Comparison of ENCODE assay signal across 20 mouse cellular contexts in the genomic region with DNA sequence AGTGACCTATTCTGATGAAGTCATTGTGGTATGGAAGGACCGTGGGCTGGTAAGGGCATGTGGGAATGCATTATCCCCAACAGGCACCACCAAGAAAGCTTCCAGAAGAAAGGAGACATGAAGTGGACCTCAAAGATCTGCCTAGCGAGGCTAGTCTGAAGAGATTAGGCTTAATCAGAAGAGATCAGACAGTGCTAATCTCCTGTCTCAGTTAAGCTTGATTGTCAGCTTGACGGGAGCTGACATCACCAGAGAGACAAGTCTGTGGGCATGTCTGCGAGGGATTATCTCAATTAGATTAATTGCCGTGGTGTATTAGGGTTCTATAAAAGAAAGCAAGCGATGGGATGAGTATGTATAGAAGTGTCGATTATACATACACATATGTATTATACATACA.
"Had no signal": no experiment of that assay in that cellular context is flagged by ENCODE, and none has a peak within 500 bp of the region (broad histone marks: within the 10 kb centered on the region; RNA-seq: fewer than 3 reads in every experiment).

No protein-coding gene starts in this region.

- H3K36me3 ChIP-seq: liver, embryonic 13.5 days; liver, embryonic 15.5 days; lung, embryonic 15.5 days; neural tube, embryonic 12.5 days; stomach, embryonic 15.5 days had no signal

- H3K4me1 ChIP-seq: liver, embryonic 15.5 days; lung, embryonic 15.5 days; neural tube, embryonic 12.5 days; stomach, embryonic 15.5 days had no signal

- DNase-seq: liver, embryonic 13.5 days; liver, postnatal 0 days; lung, adult 2 months; lung, postnatal 14 days; lung, postnatal 36 days; midbrain, embryonic 14.5 days; right cerebral cortex, postnatal 14 days; thymus, adult 2 months; thymus, postnatal 25 days; thymus, postnatal 4 days had no signal

- ATAC-seq: liver, postnatal 0 days; lung, postnatal 0 days; midbrain, embryonic 16.5 days had no signal

- H3K27me3 ChIP-seq: liver, embryonic 13.5 days; liver, embryonic 15.5 days; lung, embryonic 15.5 days; neural tube, embryonic 12.5 days; stomach, embryonic 15.5 days had no signal

- H3K27ac ChIP-seq: liver, embryonic 13.5 days; liver, embryonic 15.5 days; lung, embryonic 15.5 days; macrophage; neural tube, embryonic 12.5 days; stomach, embryonic 15.5 days; stomach, postnatal 0 days had no signal

- H3K9ac ChIP-seq: liver, embryonic 13.5 days; liver, embryonic 15.5 days; liver, postnatal 0 days; lung, embryonic 15.5 days; neural tube, embryonic 12.5 days; stomach, embryonic 15.5 days had no signal

- H3K9me3 ChIP-seq: liver, embryonic 13.5 days; liver, embryonic 15.5 days; lung, embryonic 15.5 days; megakaryocyte, embryonic 14.5 days; neural tube, embryonic 12.5 days; stomach, embryonic 15.5 days had no signal

- H3K4me2 ChIP-seq: liver, embryonic 11.5 days; liver, embryonic 13.5 days; liver, embryonic 15.5 days; lung, embryonic 15.5 days; neural tube, embryonic 12.5 days; stomach, embryonic 15.5 days had no signal

- H3K4me3 ChIP-seq: liver, embryonic 13.5 days; liver, embryonic 15.5 days; lung, embryonic 15.5 days; megakaryocyte, embryonic 14.5 days; neural tube, embryonic 12.5 days; stomach, embryonic 15.5 days had no signal
